Mouse (Mus musculus) kidney, adult 2 months (tissue): ENCODE measurements at regions not wholly inside any gene's neighbourhood (a gene's known extent, or its start where the extent isn't known, plus 50 kb on each side); places are given as distances from the start of the nearest gene placed in this dataset.

Experiments
- DNase-seq: peaks from one replicate; pipeline ENCODE4 v3.0.0; 2021
- H3K27ac ChIP-seq: fragments of 200-500 bp; 2 replicates; pipeline ENCODE4 v1.5.1; 2012; ENCODE audit warnings: low read depth, low read length, control low read depth, inconsistent platforms; ENCODE audit not compliant: insufficient read depth
- H3K27me3 ChIP-seq: fragments of 200-500 bp; replicated peaks from 2 replicates; pipeline ENCODE4 v1.6.1; 2012; ENCODE audit warnings: mild to moderate bottlenecking, moderate library complexity, low read length, inconsistent platforms; ENCODE audit not compliant: control insufficient read depth, insufficient read depth
- H3K36me3 ChIP-seq: fragments of 200-500 bp; 2 replicates; pipeline ENCODE4 v1.6.1; 2012; ENCODE audit warnings: mild to moderate bottlenecking, moderate library complexity, low read length, inconsistent platforms; ENCODE audit not compliant: control insufficient read depth, insufficient read depth
- H3K4me1 ChIP-seq: fragments of 200-500 bp; 2 replicates; pipeline ENCODE4 v1.6.1; 2011; ENCODE audit warnings: low read length; ENCODE audit not compliant: control insufficient read depth, insufficient read depth
- H3K4me3 ChIP-seq: fragments of 200-500 bp; 2 replicates; pipeline ENCODE4 v1.5.1; 2011; ENCODE audit warnings: mild to moderate bottlenecking, low read depth, low read length, control low read depth; ENCODE audit not compliant: insufficient read depth
- CTCF ChIP-seq: fragments of 200-500 bp; conservative IDR thresholded peaks from 2 replicates; pipeline ENCODE4 v1.5.1; 2011; ENCODE audit warnings: low read depth, mild to moderate bottlenecking, control low read depth, low read length, moderate library complexity, mixed read lengths; ENCODE audit not compliant: insufficient read depth, insufficient read length
- POLR2A ChIP-seq: fragments of 200-500 bp; IDR thresholded peaks from one replicate; pipeline ENCODE4 v1.6.1; 2011; ENCODE audit warnings: low read depth, low read length, control low read depth
- WGBS: fragments of 180-500 bp; shearing (Covaris S2); methylation state at CpG from one replicate; pipeline ENCODE4 v1.1.7; 2018; 5-methylcytosine and 5-hydroxymethylcytosine counted together

- Histone ChIP-seq H3K36me3 (no peaks in the 10 kb centered on the region), H3K4me3 (no peak overlapping the region), H3K4me1 (no peaks in the 10 kb centered on the region), H3K27ac (no peak overlapping the region), H3K27me3 (no peaks in the 10 kb centered on the region; the same call in 1 of the 2 replicates)
- no peak for DNase-seq
- no peak for TF ChIP-seq CTCF
- TF ChIP-seq POLR2A = no peak
Observed at GRCm38 (mm10) chr16:25615646-25616045, 67.9 kb upstream of the Trp63 start.

GRCm38 (mm10) chr16:25618898-25619297 lies 64.7 kb upstream of the Trp63 start:
- Histone ChIP-seq H3K27ac (no peak overlapping the region), H3K27me3 (no peaks in the 10 kb centered on the region), H3K36me3 (no peaks in the 10 kb centered on the region), H3K4me3 (no peak overlapping the region), H3K4me1 (no peaks in the 10 kb centered on the region)
- WGBS = 82% methylated on average over 4 of the region's 4 CpGs
- DNase-seq = no peak
- TF ChIP-seq CTCF = no peak
- no peak for TF ChIP-seq POLR2A

GRCm38 (mm10) chr16:25622651-25623050 lies 60.9 kb upstream of the Trp63 start:
- no peaks in the 10 kb centered on the region for H3K4me1 ChIP-seq
- H3K36me3 ChIP-seq = no peaks in the 10 kb centered on the region
- H3K4me3 ChIP-seq = no peak overlapping the region
- TF ChIP-seq CTCF = no peak
- TF ChIP-seq POLR2A = no peak
- no peaks in the 10 kb centered on the region for H3K27me3 ChIP-seq
- DNase-seq = no peak
- H3K27ac ChIP-seq = no peak overlapping the region
- 84% methylated on average over 2 of the region's 2 CpGs for WGBS

- Histone ChIP-seq H3K4me1 (no peaks in the 10 kb centered on the region), H3K36me3 (no peaks in the 10 kb centered on the region), H3K27me3 (no peaks in the 10 kb centered on the region), H3K4me3 (no peak overlapping the region), H3K27ac (no peak overlapping the region)
- 83% methylated on average over 1 of the region's 1 CpGs for WGBS
- no peak for DNase-seq
- TF ChIP-seq CTCF (no peak), POLR2A (no peak)
Observed at GRCm38 (mm10) chr16:25623986-25624623, 59.5 kb upstream of the Trp63 start.

- no peak for DNase-seq
- WGBS = 70% methylated on average over 3 of the region's 3 CpGs
- TF ChIP-seq CTCF (no peak), POLR2A (no peak)
- Histone ChIP-seq H3K36me3 (no peaks in the 10 kb centered on the region), H3K27ac (no peak overlapping the region), H3K27me3 (no peaks in the 10 kb centered on the region), H3K4me3 (no peak overlapping the region), H3K4me1 (no peaks in the 10 kb centered on the region)
Observed at GRCm38 (mm10) chr16:25629750-25630149, 53.8 kb upstream of the Trp63 start.

- no peaks in the 10 kb centered on the region for H3K4me1 ChIP-seq
- TF ChIP-seq POLR2A (no peak), CTCF (no peak)
- no peak overlapping the region for H3K4me3 ChIP-seq
- 91% methylated on average over 6 of the region's 6 CpGs for WGBS
- no peaks in the 10 kb centered on the region for H3K36me3 ChIP-seq
- no peak overlapping the region for H3K27ac ChIP-seq
- no peaks in the 10 kb centered on the region for H3K27me3 ChIP-seq
- DNase-seq = no peak
Observed at GRCm38 (mm10) chr16:25631139-25631716, 52.3 kb upstream of the Trp63 start.
